Mouse (Mus musculus) liver, adult (tissue): ENCODE measurements around the gene Polr2h.
"Not testable (repeated sequence)": the region's sequence is repeated elsewhere in the genome, so short reads cannot be mapped to it uniquely, and the experiment has no call there.

Experiments
- GATA4 ChIP-seq: IDR thresholded peaks from 2 replicates; pipeline ENCODE4 v1.6.1; 2014; ENCODE audit warnings: mild to moderate bottlenecking, low read length; ENCODE audit not compliant: insufficient replicate concordance

The Polr2h gene

DNA sequence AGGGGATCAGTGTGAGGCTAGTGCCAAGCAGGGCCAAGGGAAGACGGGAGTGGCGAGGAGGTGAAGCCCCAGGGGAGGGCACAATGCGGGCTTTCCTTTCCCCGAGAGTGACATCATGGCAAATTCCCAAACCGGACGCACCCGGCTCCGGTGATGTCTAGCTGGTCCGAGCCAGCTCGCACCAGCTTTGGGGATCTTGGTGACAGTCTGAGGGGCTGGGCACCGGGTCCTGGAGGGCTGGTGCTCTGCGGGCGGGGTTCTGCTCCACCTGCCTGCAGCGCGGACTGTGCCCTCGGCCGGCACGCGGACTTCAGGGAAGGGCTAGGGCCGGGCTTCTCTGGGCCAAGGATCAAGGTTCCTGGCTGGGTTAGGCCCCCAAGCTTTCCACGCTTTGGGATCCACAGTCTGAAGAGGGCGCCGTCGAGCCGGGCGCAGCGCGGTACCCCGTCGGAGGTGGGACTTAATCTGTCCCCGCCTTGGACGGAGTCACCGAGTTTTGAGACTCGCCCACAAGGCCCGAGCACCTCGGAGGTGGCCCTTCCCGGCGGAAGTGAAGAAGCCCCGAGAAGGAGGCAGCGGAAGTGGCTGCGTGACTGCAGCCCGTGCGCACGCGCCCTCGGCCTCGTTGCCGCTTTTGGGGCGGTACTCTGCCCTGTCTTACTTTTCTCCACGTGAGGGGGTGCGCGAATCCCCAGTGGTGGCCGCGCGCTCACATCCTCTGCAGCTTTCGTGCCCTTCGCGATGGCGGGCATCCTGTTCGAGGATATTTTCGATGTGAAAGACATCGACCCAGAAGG lies at the start of gene Polr2h, which contains the start of gene Clcn2:
Gene Polr2h (plus strand): TSS at position 485 of the 797 bp plus-strand sequence.
Gene Clcn2 (minus strand): TSS at position 566 of the 797 bp plus-strand sequence.
- TF ChIP-seq GATA4 = peak; percentile 25; the same call in 1 of the 2 replicates

DNA sequence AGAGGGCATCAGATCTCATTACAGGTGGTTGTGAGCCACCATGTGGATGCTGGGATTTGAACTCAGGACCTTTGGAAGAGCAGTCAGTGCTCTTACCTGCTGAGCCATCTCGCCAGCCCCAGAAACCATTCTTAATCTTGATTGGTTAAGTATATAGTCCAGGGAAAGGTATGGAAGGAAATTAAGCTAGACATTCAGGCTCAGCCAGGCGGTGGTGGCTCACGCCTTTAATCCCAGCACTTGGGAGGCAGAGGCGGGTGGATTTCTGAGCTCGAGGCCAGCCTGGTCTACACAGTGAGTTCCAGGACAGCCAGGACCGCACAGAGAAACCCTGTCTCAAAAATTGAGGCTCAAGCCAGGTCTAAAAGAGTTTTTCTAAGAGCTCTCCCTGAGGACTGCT lies 49.5 kb upstream of the Polr2h start, which contains the start of gene Eif4g1:
Gene Eif4g1 (plus strand): TSS at position 301 of the 400 bp plus-strand sequence.
- not testable (repeated sequence) for TF ChIP-seq GATA4

DNA sequence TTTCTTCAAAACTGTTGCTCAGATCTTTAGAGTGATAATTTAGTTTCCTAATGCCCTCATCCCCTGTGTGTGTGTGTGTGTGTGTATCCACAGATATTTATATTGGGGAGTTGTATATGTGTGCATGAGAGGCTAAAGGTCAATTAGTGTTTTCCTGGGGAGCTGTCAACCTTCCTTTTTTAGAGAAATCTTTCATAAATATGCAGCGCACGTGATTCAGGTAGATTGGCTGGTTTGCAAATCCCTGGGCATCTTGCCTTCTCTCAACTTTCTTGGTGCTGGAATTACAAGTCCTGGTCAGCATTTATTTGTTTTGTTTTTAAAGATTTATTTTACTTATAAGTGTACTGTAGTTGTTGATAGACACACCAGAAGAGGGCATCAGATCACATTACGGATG lies 47.2 kb upstream of the Polr2h start:
- no peak for TF ChIP-seq GATA4

DNA sequence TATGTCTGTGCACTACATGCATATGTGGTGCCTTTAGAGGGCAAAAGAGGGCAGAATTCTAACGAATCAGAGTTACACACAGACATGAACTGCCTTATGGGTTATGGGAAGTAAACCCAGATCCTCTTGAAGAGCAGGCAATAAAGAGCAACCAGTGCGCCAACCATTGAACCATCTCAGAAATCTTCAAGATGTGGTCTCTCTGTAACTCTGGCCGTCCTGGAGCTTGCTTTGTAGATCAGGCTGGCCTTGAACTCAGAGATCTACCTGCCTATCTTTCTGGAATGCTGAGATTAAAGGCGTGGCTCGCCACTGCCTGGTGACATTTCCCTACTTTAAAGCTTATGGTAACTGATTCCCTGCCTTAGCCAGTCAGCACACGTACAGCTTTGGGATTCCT lies 45.6 kb upstream of the Polr2h start:
- TF ChIP-seq GATA4 = no peak

DNA sequence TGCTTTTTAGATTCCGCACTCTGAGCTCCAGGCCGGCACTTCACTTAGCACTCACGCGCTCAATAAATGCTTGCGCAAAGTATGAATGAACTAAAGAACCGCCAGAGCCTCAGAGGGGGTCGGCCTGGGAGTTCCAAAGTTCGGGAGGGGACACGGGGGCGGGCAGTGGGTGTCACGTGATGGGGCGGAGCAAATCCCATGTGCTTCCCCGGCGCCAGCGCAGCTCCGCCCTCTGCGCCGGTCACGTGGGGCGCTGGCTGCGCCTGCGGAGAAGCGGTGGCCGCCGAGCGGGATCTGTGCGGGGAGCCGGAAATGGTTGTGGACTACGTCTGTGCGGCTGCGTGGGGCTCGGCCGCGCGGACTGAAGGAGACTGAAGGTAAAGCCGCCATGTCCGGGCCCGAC lies 45.0 kb upstream of the Polr2h start:
- TF ChIP-seq GATA4 = no peak

DNA sequence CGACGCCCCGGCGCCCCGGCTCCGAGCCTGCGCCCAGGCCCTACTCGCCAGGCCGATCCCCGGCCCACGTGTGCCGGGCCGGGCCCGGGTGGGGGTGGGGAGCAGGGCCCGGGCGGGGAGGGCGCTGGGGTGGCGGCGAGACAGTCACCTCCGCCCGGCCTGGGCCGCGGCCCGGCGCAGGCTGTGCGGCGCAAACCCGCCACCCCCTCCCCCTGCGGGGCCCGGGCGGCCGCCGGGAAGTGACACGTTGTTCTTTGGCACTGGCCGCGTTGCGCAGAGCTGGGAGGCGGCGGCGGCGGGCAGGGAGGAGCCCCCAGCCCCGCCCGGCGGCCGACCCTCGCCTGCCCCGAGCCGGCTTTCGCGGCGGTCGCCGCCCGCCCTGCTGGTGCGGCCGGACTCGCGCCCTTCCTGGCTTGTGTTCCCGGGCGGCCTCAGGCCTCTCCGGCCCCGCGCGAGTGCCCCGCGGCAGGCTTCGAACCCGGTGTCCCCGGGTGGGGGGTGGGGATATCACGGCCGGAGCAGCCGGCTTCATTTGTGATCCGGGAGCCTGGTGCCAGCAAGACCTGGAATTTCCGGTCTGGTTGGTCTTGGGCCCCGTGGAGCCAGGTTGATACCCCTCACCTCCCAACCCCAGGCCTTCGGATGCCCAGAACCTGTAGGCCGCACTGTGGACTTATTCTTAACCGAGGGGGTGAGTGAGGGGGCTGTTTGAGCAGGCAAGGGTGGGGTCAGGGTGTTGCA lies 44.3 kb upstream of the Polr2h start:
- no peak for TF ChIP-seq GATA4

DNA sequence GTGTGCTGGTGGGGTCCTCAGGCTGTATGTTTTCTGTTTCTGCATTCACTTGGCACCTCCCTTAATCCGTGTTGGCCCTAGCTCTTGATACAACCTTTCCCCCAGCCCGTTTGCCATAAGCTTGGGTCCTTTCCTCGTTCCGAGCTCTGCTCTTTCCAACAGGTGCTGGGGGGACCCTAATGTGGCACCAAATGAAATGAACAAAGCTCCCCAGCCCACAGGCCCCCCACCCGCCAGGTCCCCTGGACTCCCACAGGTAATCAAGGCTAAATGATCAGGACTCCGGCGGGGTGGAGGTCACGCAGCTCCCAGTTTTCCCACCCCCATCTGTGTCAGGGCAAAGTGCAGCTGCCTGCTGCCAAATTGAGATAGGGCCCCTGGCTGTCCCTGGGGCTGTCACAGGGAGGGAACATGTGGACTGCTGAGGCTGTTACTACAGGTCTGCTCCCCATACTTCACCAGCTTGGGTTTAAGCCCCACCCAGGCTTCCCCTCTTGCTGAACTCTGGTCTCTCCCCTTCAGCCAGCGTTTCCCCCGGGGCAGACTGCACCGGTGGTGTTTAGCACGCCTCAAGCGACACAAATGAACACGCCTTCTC lies 43.7 kb upstream of the Polr2h start:
- TF ChIP-seq GATA4 = peak; percentile 31; the same call in 1 of the 2 replicates

DNA sequence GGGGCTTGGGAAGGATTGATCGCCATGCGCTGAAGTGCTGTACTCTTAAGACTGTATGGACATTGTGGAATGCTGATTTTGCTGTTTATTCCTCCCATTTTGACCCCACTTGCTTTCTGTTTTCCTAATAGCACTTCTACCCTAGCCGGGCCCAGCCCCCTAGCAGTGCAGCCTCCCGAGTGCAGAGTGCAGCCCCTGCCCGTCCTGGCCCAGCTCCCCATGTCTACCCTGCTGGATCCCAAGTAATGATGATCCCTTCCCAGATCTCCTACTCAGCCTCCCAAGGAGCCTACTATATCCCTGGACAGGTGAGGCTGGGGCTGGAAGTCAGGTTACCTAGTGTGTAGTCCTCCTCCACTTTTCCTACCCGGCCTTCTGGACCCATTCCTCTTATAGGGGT lies 42.3 kb upstream of the Polr2h start:
- TF ChIP-seq GATA4 = no peak

DNA sequence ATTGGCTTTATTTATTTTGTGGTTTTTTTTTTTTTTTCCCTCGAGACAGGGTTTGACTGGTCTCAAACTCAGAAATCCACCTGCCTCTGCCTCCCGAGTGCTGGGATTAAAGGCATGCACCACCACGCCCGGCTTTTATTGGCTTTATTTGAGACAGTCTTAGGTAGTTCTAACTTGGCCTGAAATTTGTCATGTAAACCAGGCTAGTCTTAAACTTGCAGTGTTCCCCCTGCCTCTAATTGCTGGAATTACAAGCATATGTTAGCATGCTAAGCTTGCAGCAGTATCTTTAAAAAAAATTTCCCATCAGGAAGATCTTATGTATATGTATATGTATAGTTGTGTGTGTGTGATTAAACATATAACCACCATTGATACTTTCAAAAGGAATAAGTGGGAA lies 40.8 kb upstream of the Polr2h start:
- no peak for TF ChIP-seq GATA4

DNA sequence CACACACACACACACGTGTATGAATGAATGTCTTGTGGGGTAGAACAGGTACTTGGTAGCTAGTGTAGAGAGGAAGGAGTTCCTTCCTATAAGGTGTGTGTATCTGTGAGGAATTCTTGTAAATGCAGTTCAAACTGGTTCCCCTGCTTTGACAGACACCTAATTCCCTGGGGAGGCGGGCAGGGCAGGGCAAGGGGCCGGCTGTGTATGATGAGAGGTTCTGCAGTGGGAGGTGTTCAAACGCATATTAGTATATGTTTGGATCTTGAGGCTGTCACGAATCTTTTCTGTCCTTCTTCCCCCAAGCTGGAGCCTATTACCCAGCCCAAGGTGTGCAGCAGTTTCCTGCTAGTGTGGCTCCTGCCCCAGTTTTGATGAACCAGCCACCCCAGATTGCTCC lies 40.1 kb upstream of the Polr2h start:
- no peak for TF ChIP-seq GATA4

DNA sequence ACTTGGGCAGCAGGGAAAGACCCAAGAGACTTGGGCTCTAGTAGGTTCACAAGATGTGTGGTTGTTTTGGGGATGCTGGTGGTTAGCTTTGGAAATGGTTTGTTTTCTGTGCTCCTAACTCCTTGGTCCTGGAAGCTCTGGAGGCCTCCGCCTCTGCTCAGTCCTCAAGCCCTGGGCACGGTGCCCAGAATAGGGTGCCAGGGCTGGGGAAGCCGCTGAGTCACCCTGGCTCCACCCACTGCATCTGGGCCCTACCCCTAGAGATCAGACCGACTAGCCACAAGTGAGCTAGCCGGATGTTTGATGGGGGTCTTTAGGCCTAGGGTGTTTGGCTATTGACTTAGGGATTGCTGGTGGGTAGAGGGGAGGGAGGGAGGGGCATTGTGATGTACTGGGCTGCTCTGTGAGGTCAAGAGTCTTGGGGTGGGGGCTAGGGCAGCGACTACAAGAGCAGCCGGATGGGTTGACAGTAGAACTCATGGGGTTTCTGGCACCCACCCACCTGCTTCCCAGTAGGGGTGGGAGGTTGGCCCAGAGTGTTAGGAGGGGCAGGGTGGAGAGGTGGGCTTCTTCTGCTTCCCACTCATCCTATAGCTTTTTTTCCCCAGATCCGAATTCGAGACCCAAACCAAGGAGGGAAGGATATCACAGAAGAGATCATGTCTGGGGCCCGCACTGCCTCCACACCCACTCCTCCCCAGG lies 39.3 kb upstream of the Polr2h start:
- TF ChIP-seq GATA4 = no peak

DNA sequence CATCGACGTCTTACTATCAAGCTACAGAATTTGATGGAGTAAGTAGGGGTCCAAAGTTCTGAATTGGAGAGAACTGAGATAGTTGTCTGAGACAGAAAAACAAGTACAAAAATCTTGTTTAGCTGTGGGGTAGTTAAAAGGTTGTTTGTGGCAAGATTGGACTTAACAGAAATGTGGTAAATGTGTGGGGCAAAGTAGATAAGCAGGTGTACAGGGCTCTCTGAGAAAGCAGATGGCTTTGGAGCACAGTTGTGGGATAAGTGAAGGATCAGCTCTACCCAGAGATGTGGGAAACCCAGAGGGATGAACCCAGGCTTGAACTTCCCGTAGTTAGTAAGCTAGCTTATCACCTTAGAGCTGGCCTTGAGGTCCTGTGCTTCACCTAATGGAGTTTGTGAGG lies 26.7 kb upstream of the Polr2h start:
- no peak for TF ChIP-seq GATA4

DNA sequence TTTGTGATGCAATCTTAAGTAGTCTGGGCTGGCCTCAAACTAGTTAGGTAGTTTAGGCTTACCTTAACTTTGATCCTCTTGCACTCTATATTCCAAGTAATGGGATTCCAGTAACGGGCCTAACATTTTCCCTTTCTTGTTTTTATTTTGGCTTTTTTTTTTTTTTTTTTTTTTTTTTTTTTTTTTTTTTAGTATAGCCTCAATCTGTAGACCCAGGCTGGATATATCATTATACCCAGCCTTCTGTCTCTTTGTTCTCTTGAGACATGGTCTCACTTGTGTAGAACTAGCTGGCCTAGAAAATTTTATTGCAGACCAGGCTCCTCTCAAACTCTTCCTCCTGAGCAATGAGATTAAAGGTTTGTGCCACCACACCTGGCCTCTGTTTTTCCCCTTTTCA lies 25.8 kb upstream of the Polr2h start:
- no peak for TF ChIP-seq GATA4

DNA sequence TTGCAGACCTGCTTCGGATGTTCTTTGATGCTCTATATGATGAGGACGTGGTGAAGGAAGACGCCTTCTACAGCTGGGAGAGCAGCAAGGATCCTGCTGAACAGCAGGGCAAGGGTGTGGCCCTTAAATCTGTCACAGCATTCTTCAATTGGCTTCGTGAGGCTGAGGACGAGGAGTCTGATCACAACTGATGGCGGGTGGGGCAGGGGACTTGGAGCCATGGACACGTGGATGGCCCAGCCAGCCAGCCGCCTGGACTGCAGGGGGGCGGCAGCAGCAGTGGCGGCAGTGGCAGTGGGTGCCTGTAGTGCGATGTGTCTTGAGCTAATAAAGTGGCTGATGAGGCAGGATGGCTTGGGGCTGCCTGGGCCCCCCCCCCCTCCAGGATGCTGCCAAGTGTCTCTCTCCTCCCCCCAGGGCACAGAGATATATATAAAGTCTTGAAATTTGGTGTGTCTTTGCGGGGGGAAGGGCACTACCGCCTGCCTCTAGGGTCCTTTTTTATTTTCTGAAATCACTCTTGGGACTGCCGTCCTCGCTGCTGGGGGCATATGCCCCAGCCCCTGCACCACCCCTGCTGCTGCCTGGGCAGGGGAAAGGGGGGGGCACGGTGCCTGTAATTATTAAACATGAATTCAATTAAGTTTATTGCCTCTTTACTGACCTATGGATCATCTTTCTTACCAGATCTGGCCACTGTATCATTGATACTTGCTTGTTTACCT lies 25.1 kb upstream of the Polr2h start:
- TF ChIP-seq GATA4 = no peak
